In genomic region chr3:94478591-94479169, GRCm38 (mm10) we compare ENCODE assay signal across 11 mouse cellular contexts. TPM values are rescaled to one million over a fixed set of nuclear protein-coding genes. Genes with fewer than 3 reads are reported as not detected.
DNase-seq lines count a peak whose midpoint lies in the region; ATAC-seq and TF ChIP-seq lines count a peak whose summit lies in the region.
"Had no signal": no experiment of that assay in that cellular context is flagged by ENCODE, and none has a peak within 500 bp of the region (broad histone marks: within the 10 kb centered on the region; RNA-seq: fewer than 3 reads in every experiment).

No protein-coding gene starts in this region.

- TF ChIP-seq CTCF in hindbrain, postnatal 0 days (IDR thresholded peaks at IDR 0.05; ENCODE audit: low read depth) = no peak

- peak; percentile 42 for DNase-seq in left cerebral cortex, postnatal 4 days
- no peak for DNase-seq in left cerebral cortex, adult 8-10 months (ENCODE audit: low spot score in 2 of 2)
- DNase-seq in embryonic facial prominence, embryonic 14.5 days (ENCODE audit: low spot score) = no peak
- DNase-seq in hindbrain, postnatal 0 days (ENCODE audit: low spot score) = no peak
- DNase-seq in thymus, postnatal 14 days = no peak
- DNase-seq in thymus, postnatal 36 days = no peak
- DNase-seq in heart, adult 11 months = no peak
- DNase-seq: kidney, adult 9 months; thymus, adult 2 months had no signal

- peaks cover 11% of the 10 kb centered on the region; the same call in 1 of the 2 replicates for H3K27me3 ChIP-seq in embryonic facial prominence, embryonic 14.5 days (replicated peaks; ENCODE audit: control insufficient read depth, insufficient read depth, low read length)
- no peaks in the 10 kb centered on the region for H3K27me3 ChIP-seq in hindbrain, postnatal 0 days (ENCODE audit: insufficient read depth, low read length)
- no peaks in the 10 kb centered on the region; the same call in 1 of the 2 replicates for H3K27me3 ChIP-seq in neural tube, embryonic 14.5 days (ENCODE audit: control insufficient read depth, insufficient read depth, low read length)

- 10% methylated on average over 7 of the region's 9 CpGs for WGBS in embryonic facial prominence, embryonic 14.5 days
- 5% methylated on average over 9 of the region's 9 CpGs for WGBS in hindbrain, postnatal 0 days
- 5% methylated on average over 9 of the region's 9 CpGs for WGBS in neural tube, embryonic 14.5 days

- peak overlapping the region; percentile 4; the same call in 1 of the 2 replicates for H3K4me3 ChIP-seq in embryonic facial prominence, embryonic 14.5 days (ENCODE audit: low read depth, low read length)
- peak overlapping the region; percentile 56 for H3K4me3 ChIP-seq in hindbrain, postnatal 0 days (ENCODE audit: low read length)
- H3K4me3 ChIP-seq in neural tube, embryonic 14.5 days (ENCODE audit: low read depth, low read length) = peak overlapping the region; percentile 63

- intact Hi-C loops in left cerebral cortex, postnatal 4 days (cut with DNase I) = no loop called here

- H3K4me1 ChIP-seq in embryonic facial prominence, embryonic 14.5 days (ENCODE audit: control insufficient read depth, insufficient read depth, low read length) = no peaks in the 10 kb centered on the region; the same call in 1 of the 2 replicates
- H3K4me1 ChIP-seq in hindbrain, postnatal 0 days (ENCODE audit: insufficient read depth, low read length) = peaks cover 15% of the 10 kb centered on the region; the same call in 1 of the 2 replicates
- H3K4me1 ChIP-seq in neural tube, embryonic 14.5 days (ENCODE audit: control insufficient read depth, insufficient read depth, low read length) = peaks cover 35% of the 10 kb centered on the region

- no peaks in the 10 kb centered on the region for H3K9me3 ChIP-seq in embryonic facial prominence, embryonic 14.5 days (ENCODE audit: control insufficient read depth, low read length)
- no peaks in the 10 kb centered on the region for H3K9me3 ChIP-seq in hindbrain, postnatal 0 days (ENCODE audit: low read length)
- H3K9me3 ChIP-seq in neural tube, embryonic 14.5 days (ENCODE audit: control insufficient read depth, low read length) = no peaks in the 10 kb centered on the region

- no peak overlapping the region for H3K27ac ChIP-seq in embryonic facial prominence, embryonic 14.5 days (replicated peaks; ENCODE audit: low read depth, low read length)
- H3K27ac ChIP-seq in hindbrain, postnatal 0 days = peak overlapping the region; percentile 88
- peak overlapping the region; percentile 88 for H3K27ac ChIP-seq in neural tube, embryonic 14.5 days (ENCODE audit: low read depth, low read length)

- H3K9ac ChIP-seq in embryonic facial prominence, embryonic 14.5 days (ENCODE audit: low read depth, low read length) = peak overlapping the region; percentile 41; the same call in 1 of the 2 replicates
- peak overlapping the region; percentile 80 for H3K9ac ChIP-seq in hindbrain, postnatal 0 days (replicated peaks; ENCODE audit: low read length)
- peak overlapping the region; percentile 88 for H3K9ac ChIP-seq in neural tube, embryonic 14.5 days (replicated peaks; ENCODE audit: low read depth, low read length)

- ATAC-seq in embryonic facial prominence, embryonic 14.5 days (ENCODE audit: low read depth) = no peak; the same call in 1 of the 2 replicates
- peak; percentile 28 for ATAC-seq in hindbrain, postnatal 0 days
- ATAC-seq in neural tube, embryonic 14.5 days (ENCODE audit: low read depth) = peak; percentile 39

- H3K36me3 ChIP-seq in embryonic facial prominence, embryonic 14.5 days (ENCODE audit: control insufficient read depth, insufficient read depth, low read length) = no peaks in the 10 kb centered on the region
- H3K36me3 ChIP-seq in hindbrain, postnatal 0 days (ENCODE audit: insufficient read depth, low read length) = no peaks in the 10 kb centered on the region
- peaks cover 6% of the 10 kb centered on the region; the same call in 1 of the 2 replicates for H3K36me3 ChIP-seq in neural tube, embryonic 14.5 days (ENCODE audit: control insufficient read depth, insufficient read depth, low read length)

- peak overlapping the region; percentile 45; the same call in 1 of the 2 replicates for H3K4me2 ChIP-seq in embryonic facial prominence, embryonic 14.5 days (ENCODE audit: low read depth, low read length)
- peak overlapping the region; percentile 85 for H3K4me2 ChIP-seq in hindbrain, postnatal 0 days (ENCODE audit: low read depth, low read length)
- peak overlapping the region; percentile 57 for H3K4me2 ChIP-seq in neural tube, embryonic 14.5 days (ENCODE audit: low read depth, low read length)

RNA-seq across cellular contexts. Expression of gene Celf3, which starts 0.6 kb away (rescaled TPM):
- 100 to 1,000 TPM; 243 to 274 TPM for total RNA-seq in left cerebral cortex, postnatal 4 days (2021)
- 100 to 1,000 TPM; 136 to 175 (median 139) TPM for total RNA-seq in left cerebral cortex, adult 8-10 months (2022)
- polyA plus RNA-seq in embryonic facial prominence, embryonic 14.5 days (2014; fragmentation: Nextera tagmentation; extraction: Ambion mirVana) = 8.8 and 9.0 TPM in 2 replicates
- 156 and 184 TPM in 2 replicates for total RNA-seq in hindbrain, postnatal 0 days (2014; rRNA removed)
- polyA plus RNA-seq in hindbrain, postnatal 0 days (2015; fragmentation: Nextera tagmentation; extraction: Ambion mirVana) = 158 and 171 TPM in 2 replicates
- polyA plus RNA-seq in neural tube, embryonic 14.5 days (2014; fragmentation: Nextera tagmentation; extraction: Ambion mirVana) = 232 and 319 TPM in 2 replicates
- total RNA-seq: common myeloid progenitor, adult 5-6 weeks had no signal

RNA-seq across cellular contexts. Expression of gene Riiad1, which starts 1.5 kb away (rescaled TPM):
- 1 to 10 TPM; 6.4 to 7.1 TPM for total RNA-seq in left cerebral cortex, postnatal 4 days (2021)
- 1 to 10 TPM; 5.2 to 6.9 (median 6.1) TPM for total RNA-seq in left cerebral cortex, adult 8-10 months (2022)
- 5.5 and 17.2 TPM in 2 replicates for polyA plus RNA-seq in embryonic facial prominence, embryonic 14.5 days (2014; fragmentation: Nextera tagmentation; extraction: Ambion mirVana)
- total RNA-seq in hindbrain, postnatal 0 days (2014; rRNA removed) = 2.3 and 4.1 TPM in 2 replicates
- polyA plus RNA-seq in hindbrain, postnatal 0 days (2015; fragmentation: Nextera tagmentation; extraction: Ambion mirVana) = 15.7 and 18.3 TPM in 2 replicates
- 14.6 and 17.5 TPM in 2 replicates for polyA plus RNA-seq in neural tube, embryonic 14.5 days (2014; fragmentation: Nextera tagmentation; extraction: Ambion mirVana)
- total RNA-seq: common myeloid progenitor, adult 5-6 weeks had no signal

RNA-seq across cellular contexts. Expression of gene Oaz3, which starts 35.0 kb away (rescaled TPM):
- total RNA-seq in left cerebral cortex, postnatal 4 days (2021) = not detected
- total RNA-seq in left cerebral cortex, adult 8-10 months (2022) = not detected
- not detected in 2 replicates for polyA plus RNA-seq in embryonic facial prominence, embryonic 14.5 days (2014; fragmentation: Nextera tagmentation; extraction: Ambion mirVana)
- not detected in 2 replicates for total RNA-seq in hindbrain, postnatal 0 days (2014; rRNA removed)
- 0.60 and 1.2 TPM in 2 replicates for polyA plus RNA-seq in hindbrain, postnatal 0 days (2015; fragmentation: Nextera tagmentation; extraction: Ambion mirVana)
- polyA plus RNA-seq in neural tube, embryonic 14.5 days (2014; fragmentation: Nextera tagmentation; extraction: Ambion mirVana) = 0.76 and 1.7 TPM in 2 replicates
- total RNA-seq: common myeloid progenitor, adult 5-6 weeks had no signal

RNA-seq across cellular contexts. Expression of gene Mrpl9, which starts 35.6 kb away (rescaled TPM):
- total RNA-seq in left cerebral cortex, postnatal 4 days (2021) = 10 to 100 TPM; 39.2 to 39.9 TPM
- total RNA-seq in left cerebral cortex, adult 8-10 months (2022) = 10 to 100 TPM; 32.7 to 40.7 (median 38.1) TPM
- polyA plus RNA-seq in embryonic facial prominence, embryonic 14.5 days (2014; fragmentation: Nextera tagmentation; extraction: Ambion mirVana) = 52.4 and 59.4 TPM in 2 replicates
- 45.8 and 49.2 TPM in 2 replicates for total RNA-seq in hindbrain, postnatal 0 days (2014; rRNA removed)
- polyA plus RNA-seq in hindbrain, postnatal 0 days (2015; fragmentation: Nextera tagmentation; extraction: Ambion mirVana) = 61.7 and 63.8 TPM in 2 replicates
- polyA plus RNA-seq in neural tube, embryonic 14.5 days (2014; fragmentation: Nextera tagmentation; extraction: Ambion mirVana) = 59.5 and 64.1 TPM in 2 replicates

Comparison
In these comparisons a context has a peak if more than half of its experiments do, and no peak if none do; other contexts are left out.
1. H3K4me3 ChIP-seq: peak in every context shown above with its lines; median percentile 63 in neural tube, embryonic 14.5 days; 56 in hindbrain, postnatal 0 days; 4 in embryonic facial prominence, embryonic 14.5 days.